Mouse (Mus musculus): ENCODE measurements around the gene Alkbh5.
"Not testable (repeated sequence)": the region's sequence is repeated elsewhere in the genome, so short reads cannot be mapped to it uniquely, and the experiment has no call there.

The Alkbh5 gene

DNA sequence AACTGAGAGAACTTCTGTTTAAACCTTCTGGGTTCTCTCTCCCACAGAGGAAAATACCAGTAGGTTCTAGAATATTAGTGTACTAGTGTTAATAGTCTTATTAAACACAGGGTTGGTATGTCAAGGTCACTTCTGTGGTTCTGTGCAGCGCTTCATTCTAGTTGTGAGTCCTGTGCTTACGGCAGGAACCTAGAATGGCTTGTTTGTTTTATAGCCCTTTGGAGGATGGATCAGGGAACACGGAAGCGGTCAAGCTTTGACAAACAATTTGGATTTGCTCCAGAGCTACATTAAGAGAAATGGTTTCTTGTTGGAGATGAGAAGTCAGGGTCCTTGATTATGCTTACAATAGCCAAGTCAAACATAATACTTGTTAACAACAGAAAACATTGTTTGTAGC is 9.3 kb downstream of the Alkbh5 start:
- no peak for DNase-seq

DNA sequence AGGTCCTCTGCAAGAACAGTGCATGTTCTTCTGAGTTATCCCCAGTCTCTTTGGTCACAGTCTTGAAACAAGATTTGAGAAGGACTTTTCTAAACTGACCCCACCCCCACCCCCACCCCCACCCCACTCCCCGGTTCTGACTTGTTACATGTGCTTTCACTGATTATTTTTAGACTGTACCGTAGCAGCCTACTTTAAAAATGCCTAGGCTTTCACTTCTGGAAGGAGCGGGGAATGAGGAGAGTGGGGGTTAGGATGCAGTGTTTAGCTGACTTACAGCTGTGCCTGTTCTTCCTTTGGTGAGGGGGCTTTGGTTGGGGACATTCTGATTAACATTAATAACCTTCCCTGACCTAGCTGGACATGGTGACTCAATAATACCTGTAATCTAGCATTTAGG is 11.9 kb downstream of the Alkbh5 start:
- no peak for DNase-seq

DNA sequence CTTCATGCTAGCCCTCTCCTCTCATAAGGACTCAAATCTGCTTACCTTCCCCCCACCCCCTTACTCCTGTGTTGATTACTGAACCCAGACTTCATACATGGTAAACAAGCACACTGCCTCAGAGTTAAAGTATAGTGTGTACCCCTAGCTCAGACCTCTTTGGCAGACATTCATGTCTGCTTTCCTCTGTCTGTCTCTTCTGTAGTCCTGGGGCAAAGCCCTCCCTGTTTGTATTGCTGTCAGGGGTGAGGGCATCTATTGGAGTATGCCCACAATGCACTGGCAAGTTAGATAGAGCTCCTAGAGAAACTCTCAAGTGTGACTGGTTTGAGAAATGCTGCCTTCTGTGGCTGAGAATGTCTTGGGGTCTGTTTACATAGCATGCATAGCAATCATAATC is 16.9 kb downstream of the Alkbh5 start:
- no peak for DNase-seq

DNA sequence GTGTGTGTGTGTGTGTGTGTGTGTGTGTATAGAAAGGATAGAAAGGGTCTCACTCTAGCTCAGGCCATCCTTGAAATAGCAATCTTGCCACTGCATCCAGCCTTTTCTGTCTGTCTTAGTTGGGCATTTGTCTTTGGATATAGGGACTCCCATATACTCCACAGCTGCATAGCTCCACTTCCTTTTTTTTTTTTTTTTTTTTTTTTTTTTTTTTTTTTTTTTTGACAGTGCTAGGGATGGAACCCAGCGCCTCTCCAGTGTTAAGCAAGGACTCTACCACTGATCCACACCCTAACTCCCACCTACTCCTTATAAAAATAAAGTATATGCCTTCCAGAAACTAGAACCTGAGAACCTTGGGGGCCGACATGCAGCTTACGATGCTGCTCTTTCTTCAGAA is 21.5 kb downstream of the Alkbh5 start:
- DNase-seq = no peak

GRCm38 (mm10) chr11:60559342-60559741 is 23.2 kb downstream of the Alkbh5 start:
- DNase-seq = peak; percentile 62

DNA sequence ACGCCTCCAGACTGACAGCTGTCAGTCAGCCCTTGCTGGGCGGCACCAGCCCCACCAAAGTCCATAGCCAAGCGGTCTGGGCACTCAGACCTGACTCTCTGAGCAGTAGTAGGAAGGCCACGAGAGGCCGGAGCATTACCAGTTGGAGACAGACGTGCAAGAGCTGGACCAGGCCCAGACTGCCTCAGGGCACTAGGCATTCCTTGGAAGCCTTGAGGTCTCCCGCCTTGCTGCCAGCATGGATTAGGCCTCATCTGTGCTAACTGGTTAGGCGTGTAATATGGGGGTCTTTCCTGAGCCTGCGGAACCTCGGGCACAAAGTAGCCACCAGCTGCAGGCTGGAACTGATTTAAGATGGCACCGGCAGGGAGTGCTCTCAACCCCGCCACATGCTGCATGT is 37.8 kb downstream of the Alkbh5 start:
- DNase-seq = not testable (repeated sequence)
